Mouse (Mus musculus) common myeloid progenitor, adult 5-6 weeks (primary cell): ENCODE measurements around the gene Wdr5. TPM values are rescaled to one million over a fixed set of nuclear protein-coding genes. Genes with fewer than 3 reads are reported as not detected.

Experiments used
- ATAC-seq: replicated peaks from 2 replicates; pipeline ENCODE4 v1.8.0; 2016; ENCODE audit warnings: low read depth, mild to moderate bottlenecking, moderate TSS enrichment, inconsistent platforms; ENCODE audit not compliant: poor library complexity, severe bottlenecking
- total RNA-seq: library from RNA; stranded (forward); fragments of 200-1000, 187-1606 nt; gene quantifications from 2 replicates; pipeline ENCODE4 v1.2.3, GENCODE M21; 2017

Gene Wdr5
- total RNA-seq, 1 experiment from 2014 or later: 83.4 TPM

DNA sequence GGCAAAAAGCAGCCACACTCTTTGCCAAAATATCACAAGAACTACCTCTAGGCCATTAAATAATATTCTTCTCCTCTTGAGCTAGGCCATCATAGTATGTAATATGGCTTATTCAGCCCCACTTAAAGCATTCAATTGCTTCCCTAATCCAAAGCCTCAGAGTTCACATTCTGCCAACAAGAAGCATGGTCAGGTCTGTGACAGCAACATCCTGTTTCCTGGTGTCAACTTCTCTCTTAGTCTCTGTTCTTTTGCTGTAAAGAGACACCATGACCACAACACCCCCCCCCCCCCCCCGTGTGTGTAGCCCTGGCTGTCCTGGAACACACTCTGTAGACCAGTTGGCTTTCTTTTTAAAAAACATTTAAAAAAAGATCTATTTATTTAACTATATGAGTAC, 32.4 kb downstream of the Wdr5 start:
- no peak for ATAC-seq

DNA sequence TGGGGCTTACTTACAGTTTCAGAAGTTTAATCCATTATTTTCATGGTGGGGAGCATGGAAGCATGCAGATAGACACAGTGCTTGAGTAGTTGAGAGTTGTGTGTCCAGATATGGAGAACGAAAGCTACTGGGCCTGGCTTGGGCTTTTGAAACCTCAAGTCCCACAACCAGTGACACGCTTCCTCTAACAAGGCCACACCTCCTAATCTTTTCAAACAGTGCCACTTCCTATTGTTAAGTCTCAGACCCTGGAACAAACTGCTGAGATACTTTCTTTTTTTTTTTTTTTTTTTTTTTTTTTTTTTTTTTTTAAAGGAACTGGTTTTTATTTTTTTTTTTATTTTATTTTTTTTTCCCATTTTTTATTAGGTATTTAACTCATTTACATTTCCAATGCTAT, 33.0 kb downstream of the Wdr5 start:
- ATAC-seq: no peak

DNA sequence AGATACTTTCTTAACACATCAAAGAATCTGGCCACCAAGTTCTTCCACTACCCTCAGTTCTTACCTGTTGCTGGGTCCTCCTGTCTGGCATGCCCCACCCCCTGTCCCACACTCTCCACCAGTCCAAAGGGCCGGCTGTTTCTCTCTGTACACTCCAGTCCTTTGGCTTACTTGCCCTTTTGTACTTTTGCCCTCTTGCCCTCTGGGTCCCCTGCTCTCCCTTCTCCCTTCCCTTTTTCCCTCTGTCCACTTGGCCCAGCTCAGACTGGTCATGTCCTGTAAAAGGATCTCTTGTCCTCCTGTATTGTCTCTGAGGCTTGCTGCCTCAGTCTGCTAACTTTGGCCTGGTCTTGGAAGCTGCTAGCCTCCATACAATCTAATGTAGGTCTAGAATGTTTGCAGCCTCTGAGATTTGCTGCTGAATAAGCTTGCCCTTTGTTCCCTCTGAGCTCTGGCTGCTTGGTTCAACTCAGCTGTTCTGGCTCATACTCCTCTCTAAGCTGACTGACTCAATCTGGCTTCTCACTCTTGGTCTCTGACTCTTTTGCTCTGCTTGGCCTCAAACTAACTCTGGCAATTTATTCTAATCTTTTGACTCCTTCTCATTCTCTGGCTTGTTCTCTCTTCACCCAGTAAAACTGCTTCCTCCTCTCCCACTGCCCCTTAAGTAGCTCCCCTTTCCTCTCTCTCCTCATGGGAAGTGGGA, 33.9 kb downstream of the Wdr5 start:
- ATAC-seq: no peak

DNA sequence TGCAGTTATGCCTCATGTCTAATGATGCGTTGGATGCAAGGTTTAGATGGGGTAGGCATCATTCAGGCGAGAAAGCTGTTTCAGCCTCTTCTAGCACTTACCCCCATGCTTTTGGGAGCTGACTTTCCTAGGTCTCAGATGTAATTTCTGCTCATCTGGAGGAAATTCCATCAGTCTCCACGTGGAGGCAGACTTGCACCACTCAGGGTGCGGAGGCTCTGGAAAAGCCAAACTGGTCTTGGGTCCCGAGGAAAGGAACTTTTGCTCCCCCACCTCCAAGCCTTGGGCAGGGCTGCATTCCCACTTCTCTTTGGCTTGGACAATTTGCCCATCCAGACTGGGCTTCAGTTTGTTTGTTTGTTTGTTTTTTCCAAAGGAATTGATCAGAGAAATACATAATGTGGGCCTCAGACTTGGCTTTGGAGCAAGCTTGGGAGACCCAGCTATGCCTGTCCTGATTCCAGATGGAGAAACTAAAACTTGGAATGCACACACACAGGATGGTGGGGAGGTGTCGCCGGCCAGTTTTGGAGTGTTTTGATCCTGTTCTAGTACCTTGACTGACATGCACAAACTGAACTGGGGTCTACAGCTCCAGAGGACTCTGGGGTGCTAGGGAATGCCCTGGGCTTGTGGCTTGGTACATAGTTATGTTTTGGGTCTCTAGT, 37.8 kb downstream of the Wdr5 start:
- peak; percentile 77 for ATAC-seq

DNA sequence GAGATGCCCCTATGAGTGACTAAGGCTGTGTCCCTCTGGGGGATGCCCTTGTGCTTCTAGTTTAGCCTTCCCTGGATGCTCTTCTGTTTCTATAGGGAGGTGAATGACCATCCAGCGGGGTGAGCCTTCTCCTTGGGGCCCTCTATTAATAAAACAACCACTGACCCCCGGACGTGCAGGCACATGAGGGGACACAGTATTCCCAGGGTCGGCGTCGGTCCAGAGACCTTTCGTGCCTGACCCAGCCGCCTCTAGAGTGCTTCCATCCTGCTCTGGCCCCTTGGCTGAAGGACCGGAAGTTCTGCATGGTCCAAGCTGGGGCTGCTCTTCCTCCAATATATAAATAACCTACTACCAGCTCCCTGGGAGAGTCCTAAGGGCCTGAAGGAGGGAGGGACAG, 39.4 kb downstream of the Wdr5 start:
- no peak for ATAC-seq

DNA sequence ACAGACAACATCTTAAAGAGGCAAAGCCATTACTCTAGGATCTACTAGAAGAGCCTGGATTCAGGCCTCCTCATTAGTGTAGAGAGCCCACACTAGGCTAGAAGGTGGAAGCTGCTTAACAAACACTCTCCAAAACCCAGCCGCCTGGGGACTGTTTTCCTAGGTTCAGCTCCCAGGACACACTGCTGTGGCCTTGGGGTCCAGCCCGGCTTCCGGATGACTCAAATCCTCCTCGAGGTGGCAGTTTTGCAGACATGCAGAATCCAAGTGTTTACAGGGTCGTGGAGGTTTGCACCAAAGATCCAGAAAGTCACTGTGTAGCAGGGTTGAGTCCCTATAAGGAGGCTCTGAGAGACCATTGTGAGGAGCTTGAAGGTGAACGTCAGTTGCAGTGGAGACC, 42.0 kb downstream of the Wdr5 start:
- ATAC-seq: no peak

DNA sequence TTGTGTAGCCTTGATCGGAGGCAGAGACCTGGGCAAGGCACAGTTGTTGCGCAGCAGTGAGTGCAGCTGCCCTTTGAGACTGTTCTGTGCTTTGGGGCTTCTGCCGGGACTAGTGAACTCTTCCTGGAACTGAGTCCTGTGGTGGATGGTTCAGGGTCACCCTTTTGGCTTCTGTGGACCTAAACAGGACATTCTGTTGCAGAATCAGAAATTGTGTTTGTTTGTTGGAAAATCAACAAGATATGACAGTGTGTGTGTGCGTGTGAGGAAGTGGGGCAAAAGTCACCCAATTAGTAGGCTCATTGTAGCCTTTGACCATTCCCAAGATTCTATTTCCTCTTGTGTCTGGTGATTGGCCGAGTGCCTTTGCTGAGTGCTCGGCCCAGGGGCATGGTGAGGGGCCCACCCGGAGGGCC, 45.8 kb downstream of the Wdr5 start:
- no peak for ATAC-seq

DNA sequence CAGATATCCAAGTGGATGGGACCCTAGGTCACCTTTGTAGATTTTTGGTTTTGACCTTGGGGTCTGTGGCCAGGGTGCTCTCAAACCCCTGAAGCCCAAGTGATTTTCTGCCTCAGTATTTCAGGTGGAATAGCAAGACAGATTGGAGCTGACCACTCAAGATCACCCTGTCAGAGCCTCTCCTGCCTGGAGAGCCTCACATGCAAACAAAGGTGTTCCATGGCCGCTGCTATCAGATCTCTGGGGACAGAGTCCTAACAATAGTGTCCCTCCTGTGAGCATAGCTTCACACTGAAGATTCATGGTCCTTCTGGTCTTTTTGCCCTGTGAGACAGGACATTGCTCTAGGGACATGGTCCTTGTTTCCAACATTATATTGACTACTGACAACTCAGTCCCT, 46.2 kb downstream of the Wdr5 start:
- no peak for ATAC-seq

DNA sequence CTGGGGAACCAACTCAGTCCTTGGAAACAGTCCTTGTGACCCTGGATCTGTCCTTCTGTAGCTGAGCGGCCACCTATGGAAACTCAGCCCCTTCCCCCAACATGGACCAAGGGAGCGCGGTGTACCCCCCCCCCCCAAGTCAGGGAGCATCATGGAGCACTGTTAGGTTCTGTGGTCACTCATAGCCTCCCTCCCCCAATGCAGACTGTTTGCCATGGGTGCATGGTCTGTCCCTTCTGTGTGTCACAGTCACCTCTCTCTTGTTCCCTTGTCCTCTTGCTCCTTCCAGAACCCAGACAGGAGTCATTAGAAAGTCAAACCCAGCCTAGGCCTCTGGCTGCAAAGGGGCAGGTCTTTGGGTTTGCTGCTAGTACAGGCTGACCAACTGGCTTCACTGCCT, 46.9 kb downstream of the Wdr5 start:
- no peak for ATAC-seq

DNA sequence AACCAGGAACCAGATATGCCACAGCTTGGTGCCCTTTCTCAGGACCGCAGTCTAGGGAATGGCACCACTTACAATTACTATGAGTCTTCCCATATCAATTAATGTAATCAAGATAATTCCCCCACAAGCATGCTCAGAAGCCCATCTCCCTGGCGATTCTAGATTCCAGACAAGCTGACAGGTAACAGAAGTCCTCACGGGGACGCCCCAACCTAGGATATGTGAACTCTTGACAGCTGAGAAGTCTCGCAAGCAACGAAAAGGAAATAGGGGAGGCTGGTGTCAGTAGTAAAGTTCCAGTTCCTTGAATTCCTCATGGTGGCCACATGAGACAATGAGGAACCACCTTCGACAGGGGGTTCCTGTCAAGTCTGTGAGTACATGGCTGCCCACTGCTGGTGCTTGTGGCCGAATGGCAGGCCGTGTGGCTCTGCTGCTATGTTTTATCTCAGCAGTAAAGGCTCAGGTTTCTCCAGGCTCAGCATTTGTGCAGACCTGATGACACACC, 48.7 kb downstream of the Wdr5 start:
- ATAC-seq: peak; percentile 80

DNA sequence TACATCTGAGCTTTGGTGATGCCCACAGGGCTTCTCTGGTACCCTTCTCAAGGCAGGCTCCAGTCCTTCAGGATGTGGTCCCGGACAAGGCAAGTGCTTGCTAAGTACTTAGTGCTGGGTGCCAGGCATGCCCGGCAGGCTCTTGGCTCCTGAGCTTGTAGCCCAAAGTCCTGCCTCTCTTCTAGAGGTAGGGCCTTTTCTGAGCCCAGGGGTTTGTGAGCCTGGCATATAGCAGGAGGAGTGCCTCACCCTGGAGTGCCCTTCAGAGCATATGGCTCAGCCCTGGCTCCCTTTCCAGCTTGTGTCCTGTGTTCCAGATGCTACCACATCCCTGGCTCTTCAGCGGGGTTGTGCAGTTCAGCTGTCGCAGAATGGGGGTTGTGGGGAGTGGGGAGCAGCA, 49.7 kb downstream of the Wdr5 start:
- no peak for ATAC-seq

DNA sequence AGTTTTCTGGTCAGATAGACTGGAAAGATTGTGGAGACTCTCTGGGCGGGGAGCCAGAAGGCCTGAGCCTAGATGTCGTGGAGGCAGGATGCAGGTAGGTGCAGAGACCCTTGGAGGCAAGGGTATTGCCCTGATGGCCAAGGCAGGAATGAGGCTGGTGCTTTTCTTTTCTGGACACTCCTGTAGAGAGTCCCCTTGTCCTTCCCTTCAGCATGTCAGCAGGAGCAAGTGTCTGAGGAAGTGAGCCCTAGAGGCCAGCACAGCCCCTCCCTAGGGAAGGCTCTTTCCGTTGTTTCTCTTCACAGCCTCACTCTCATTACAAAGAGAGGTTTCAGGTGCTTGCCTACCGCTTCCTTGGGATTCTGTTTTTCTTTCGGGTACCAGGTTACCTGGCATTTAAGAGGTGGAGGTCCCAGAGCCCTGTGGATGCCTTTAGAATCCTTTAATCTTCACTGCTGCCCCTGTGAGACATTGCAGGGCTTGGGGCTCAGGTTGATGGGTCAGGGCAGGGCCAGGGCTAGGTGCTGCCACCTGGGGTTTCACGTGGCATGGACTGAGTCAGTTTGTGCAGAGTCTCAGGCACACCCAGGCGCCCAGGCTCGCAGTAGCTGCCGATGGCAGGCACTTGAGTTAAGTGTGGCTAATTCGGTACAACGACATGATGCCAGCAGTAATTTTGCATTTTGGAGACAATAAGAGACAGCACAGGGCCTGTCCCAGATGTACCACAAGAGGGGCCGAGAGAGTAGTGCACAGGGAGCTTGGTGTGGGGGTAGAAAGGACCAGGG, 50.6 kb downstream of the Wdr5 start:
- 0 out of 2 replicates have a peak, but pooled peaks have one; percentile 12 for ATAC-seq

DNA sequence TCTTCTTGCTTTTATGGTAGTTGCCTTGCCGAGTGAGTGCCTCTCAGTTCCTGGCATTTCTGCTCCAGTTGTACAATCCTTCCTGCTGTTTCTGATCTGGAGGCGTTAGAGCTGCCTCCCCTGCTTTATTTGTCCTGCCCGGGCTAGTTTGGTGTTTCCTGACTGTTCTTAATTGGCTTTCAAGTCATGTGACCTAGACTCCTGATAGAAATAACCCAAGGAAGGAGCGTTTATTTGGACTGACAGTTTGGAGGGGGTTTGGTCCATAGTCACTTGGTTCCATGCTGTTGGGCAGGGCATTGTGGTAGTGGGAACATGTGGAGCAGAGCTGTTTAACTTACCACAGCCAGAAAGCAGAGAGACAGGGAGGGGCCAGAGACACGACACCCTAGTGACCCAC, 55.9 kb downstream of the Wdr5 start:
- no peak for ATAC-seq

DNA sequence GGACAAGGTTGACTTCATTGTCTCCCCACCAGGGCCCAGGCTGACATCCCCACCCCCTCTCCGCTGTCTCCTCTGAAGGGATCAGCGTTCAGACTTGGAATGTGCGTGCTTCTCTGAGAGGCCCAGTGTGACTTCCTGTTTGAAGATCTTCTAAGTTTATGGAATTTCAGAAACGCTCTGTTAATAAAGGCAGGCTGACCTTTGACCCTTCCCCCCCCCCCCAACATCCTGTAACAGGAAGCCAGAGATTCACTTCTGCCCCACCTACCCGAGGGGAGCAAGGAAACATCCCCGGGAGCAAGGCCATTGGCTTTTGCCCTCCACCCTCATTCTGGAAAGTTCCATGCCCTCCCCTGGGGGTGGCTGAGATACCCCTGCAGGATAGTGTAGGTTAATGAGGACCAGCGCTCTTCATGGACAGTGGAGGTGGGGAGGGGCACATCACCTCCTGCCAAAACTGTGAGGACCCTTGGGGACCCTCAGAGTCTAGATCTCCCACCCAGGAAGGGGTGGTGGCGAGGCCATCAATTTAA, 57.4 kb downstream of the Wdr5 start:
- no peak for ATAC-seq

DNA sequence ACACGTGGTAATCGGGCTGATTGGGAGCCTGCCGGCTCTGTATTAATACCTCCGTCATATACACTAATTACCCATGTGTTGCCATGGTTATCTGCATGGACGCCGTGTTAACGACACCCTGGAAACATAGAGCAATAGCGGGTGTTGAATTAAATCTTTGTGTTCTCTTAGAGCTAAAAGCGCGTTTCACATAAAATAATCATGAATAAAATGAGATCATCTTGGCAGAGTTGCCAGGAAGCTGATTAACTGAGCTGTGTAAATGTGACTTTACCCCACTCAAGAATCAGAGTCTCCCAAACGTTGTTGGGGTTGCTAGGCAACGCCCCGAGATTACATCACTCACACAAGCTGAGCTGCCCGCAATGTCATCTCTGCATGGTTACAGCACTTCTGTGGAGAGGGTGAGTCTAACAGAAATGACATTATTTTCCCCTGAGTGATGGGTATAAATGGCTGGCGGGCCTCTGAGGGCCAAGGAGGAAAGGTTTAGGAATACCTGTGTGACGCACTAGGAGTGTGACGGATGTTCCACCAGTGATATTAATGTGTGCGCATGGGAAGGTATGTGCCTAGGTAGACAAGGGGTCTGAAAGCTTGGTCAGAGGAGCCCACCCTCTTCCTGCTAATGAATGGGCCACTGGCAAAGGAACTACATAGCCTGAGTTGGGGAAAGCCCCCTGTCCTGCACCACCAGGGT, 58.1 kb downstream of the Wdr5 start:
- peak; percentile 39; the same call in 1 of the 2 replicates for ATAC-seq

DNA sequence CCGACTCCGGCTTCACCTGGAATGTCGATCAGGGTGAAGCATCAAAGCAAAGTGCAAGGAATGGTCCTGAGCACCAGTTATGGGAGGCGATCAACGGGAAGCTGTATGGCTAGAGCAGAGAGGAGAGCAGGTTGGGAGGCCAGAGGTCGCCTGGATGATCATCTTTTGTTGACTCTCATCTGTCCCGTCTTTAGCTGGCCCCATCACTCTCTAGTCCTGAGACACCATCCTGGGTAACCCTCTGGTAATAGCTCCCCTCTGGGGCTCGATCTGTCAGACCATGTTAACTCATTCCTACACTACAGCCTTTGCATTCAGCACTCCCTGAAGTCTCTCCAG, 58.6 kb downstream of the Wdr5 start:
- ATAC-seq: no peak

DNA sequence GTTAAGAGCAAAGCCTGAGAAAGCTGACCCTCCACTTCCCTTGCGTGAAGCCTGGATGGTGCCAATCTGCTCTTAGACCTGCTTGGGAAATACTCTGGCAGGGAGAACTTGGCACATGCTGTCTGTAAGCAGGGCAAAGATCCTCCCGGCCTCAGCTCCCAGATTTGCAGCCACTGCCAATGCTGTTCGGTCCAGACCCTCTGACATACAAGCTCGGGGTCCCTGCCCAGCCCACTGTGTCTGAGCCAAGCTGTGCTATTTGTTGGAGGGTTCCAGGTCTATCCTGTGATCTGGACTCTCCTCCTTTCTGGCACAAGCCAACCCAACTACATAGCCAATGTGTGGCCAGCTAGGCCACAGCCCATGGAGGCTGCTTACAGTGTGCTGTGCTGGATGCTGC, 61.5 kb downstream of the Wdr5 start:
- no peak for ATAC-seq

DNA sequence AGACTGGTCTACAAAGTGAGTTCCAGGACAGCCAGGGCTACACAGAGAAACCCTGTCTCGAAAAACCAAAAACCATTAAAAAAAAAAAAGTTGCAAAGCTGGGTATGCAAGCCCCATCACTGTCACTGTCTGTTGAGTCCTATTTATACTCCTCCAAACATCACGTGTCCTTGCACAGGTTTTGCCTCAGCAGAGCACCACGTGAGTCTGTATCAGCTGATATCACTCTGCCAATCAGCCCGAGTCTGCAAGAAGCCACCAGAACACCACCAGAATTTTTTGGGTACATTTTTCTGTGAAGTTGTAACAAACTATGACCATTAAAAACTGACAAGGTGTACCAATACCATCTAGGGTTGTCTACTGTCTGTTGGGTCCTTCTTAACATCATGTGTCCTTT, 63.6 kb downstream of the Wdr5 start:
- ATAC-seq: no peak

DNA sequence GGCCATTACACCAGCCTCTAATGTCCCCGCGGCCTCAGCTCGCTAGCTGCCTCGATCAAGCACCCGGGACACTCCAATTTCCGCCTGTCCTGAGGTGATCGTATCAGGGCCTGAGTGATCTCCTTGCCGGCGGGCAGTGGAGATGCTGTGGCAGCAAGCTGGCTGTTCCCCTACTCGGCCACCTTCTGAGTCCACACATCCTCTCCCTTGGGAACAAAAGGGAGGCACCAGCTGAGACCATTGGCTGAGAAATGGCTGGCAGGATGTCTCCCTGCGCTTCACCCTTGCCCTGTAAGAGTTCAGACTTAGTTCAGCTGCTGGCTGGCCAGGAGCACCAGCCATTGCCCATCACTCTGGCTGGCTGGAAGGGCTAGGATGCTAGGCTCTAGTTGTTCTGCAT, 67.2 kb downstream of the Wdr5 start:
- ATAC-seq: no peak

DNA sequence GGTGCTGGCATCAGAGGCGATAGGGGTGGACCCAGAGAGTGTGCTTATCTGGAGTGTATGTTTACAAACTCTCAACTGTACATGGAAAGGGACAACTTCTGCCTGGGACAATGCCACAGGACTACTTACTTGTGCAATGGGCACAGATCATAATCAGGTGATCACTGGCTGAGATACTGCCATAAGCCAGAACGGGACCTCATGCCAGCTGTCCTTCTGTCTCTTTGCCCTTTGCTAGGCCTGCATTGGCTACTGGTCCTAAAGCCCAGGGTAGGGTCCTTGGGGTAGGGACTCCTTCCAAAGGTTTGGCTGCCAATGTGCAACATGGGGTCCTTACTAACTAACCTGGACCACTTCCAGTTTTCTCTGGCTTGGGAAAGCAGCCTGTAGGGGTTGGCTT, 68.1 kb downstream of the Wdr5 start:
- no peak for ATAC-seq
